Mouse (Mus musculus): Measurements from ENCODE around the gene Ambra1.

DNA sequence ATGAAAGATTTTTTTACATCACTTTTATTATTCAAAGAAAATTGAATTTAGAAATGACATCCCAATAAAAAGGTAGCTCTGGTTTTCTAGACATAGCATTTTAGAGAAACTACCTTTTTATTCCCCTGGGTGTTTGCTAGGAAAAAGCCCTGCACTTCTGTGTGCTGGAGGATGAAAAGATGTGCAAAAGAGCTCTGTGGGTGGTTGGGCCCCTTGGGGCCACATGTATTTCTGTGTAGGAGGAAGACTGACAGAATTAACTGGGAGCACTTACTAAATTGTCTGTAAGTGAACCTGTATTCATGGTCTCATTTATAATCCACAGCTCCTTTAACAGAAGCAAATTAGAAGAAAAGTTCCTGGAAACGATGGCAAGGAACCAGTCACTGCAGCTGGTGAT, 114.2 kb downstream of the Ambra1 start:
- TF ChIP-seq GATA1 (IDR thresholded peaks at IDR 0.05; ENCODE audit: borderline replicate concordance, low read length): no peak
- TF ChIP-seq FLI1 (IDR thresholded peaks at IDR 0.05; ENCODE audit: low read length): no peak

Measured in megakaryocyte, embryonic 14.5 days (primary cell).